Mouse (Mus musculus) MEL (cell line): ENCODE results near the gene Csnk1g1.

ENCODE experiments used
- CTCF ChIP-seq, 3 experiments: IDR thresholded peaks in 2 of 3; conservative IDR thresholded peaks in 1 of 3; 2 replicates each; pipeline ENCODE4 v1.5.1; 2011 to 2012; ENCODE audit warnings: low read length in 3 of 3, low read depth in 2 of 3, mild to moderate bottlenecking in 2 of 3, improper control_type of control experiment in 1 of 3, inconsistent platforms in 1 of 3, mixed read lengths in 1 of 3, moderate library complexity in 1 of 3; ENCODE audit not compliant: control insufficient read depth in 1 of 3, insufficient read depth in 1 of 3, poor library complexity in 1 of 3, severe bottlenecking in 1 of 3
- EP300 ChIP-seq, 2 experiments: IDR thresholded peaks; 2 replicates each; pipeline ENCODE4 v1.6.1; 2011; ENCODE audit warnings: improper control_type of control experiment in 2 of 2, low read length in 2 of 2, low read depth in 1 of 2, mild to moderate bottlenecking in 1 of 2
- GATA1 ChIP-seq: IDR thresholded peaks from 2 replicates; pipeline ENCODE4 v1.6.1; 2011; ENCODE audit warnings: low read depth, low read length, improper control_type of control experiment
- MXI1 ChIP-seq: IDR thresholded peaks from 2 replicates; pipeline ENCODE4 v1.6.1; 2011; ENCODE audit warnings: mild to moderate bottlenecking, low read depth, low read length, improper control_type of control experiment
- NRF1 ChIP-seq: IDR thresholded peaks from 2 replicates; pipeline ENCODE4 v1.6.1; 2014; ENCODE audit warnings: low read depth, mild to moderate bottlenecking, inconsistent platforms, low read length, improper control_type of control experiment, moderate library complexity; ENCODE audit not compliant: poor library complexity, insufficient read depth, severe bottlenecking
- POLR2AphosphoS2 ChIP-seq: IDR thresholded peaks from 2 replicates; pipeline ENCODE4 v1.6.1; 2011; ENCODE audit warnings: low read length, improper control_type of control experiment
- USF1 ChIP-seq: IDR thresholded peaks from 2 replicates; pipeline ENCODE4 v1.6.1; 2014; ENCODE audit warnings: low read depth, mild to moderate bottlenecking, inconsistent platforms, low read length, improper control_type of control experiment, moderate library complexity
- ZKSCAN1 ChIP-seq: IDR thresholded peaks from 2 replicates; pipeline ENCODE4 v1.6.1; 2012; ENCODE audit warnings: low read depth, mild to moderate bottlenecking, inconsistent platforms, low read length, improper control_type of control experiment, moderate library complexity

DNA sequence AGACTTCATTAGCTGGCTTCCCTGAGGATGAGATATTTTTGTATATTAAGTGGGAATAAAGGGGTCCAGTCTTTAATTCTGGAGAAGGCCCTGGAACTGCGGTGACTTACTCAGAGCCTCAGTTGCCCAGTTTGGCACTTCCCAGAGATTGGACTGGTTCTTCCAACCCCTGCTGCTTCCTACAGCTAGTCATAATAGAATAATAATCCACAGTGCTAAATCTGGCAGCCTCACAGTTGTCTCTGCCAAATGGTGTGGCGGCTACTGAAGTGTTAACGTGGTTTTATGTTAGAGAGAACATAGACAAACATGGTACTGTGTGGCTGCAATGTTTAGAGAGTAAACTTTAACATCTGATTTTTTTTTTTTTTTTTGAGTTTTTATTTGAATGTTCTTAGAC is 152.9 kb downstream of the Csnk1g1 start:
- TF ChIP-seq NRF1 (no peak), MXI1 (no peak), USF1 (no peak), GATA1 (no peak), ZKSCAN1 (no peak), EP300 (IDR thresholded peaks at IDR 0.05; ENCODE audit: low read depth in 1 of 2, low read length in 2 of 2) (no peak), POLR2AphosphoS2 (no peak), CTCF (IDR thresholded peaks at IDR 0.05 in 2 of 3, conservative IDR thresholded peaks at IDR 0.05 in 1 of 3; ENCODE audit: control insufficient read depth in 1 of 3, insufficient read depth in 1 of 3, low read depth in 2 of 3, low read length in 3 of 3, poor library complexity in 1 of 3, severe bottlenecking in 1 of 3) (no peak)
